Mouse (Mus musculus) myocyte (in vitro differentiated cells): ENCODE measurements around the gene Ninj2. TPM values are rescaled to one million over a fixed set of nuclear protein-coding genes. Genes with fewer than 3 reads are reported as not detected.

ENCODE experiments used
- H3K27me3 ChIP-seq: one replicate; pipeline ENCODE4 v1.6.1; 2011; ENCODE audit not compliant: control insufficient read depth, insufficient read depth, insufficient read length
- H3K36me3 ChIP-seq: one replicate; pipeline ENCODE4 v1.6.1; 2011; ENCODE audit not compliant: control insufficient read depth, insufficient read depth
- H3K4me2 ChIP-seq: one replicate; pipeline ENCODE4 v1.6.1; 2011; ENCODE audit warnings: low read depth, control low read depth
- H3K4me3 ChIP-seq: one replicate; pipeline ENCODE4 v1.5.1; 2011; ENCODE audit warnings: mild to moderate bottlenecking, control low read depth, moderate library complexity
- H3K79me2 ChIP-seq: one replicate; pipeline ENCODE4 v1.6.1; 2011; ENCODE audit not compliant: control insufficient read depth, insufficient read depth
- H3ac ChIP-seq: one replicate; pipeline ENCODE4 v1.6.1; 2011; ENCODE audit not compliant: control insufficient read depth, insufficient read length
- CEBPB ChIP-seq: IDR thresholded peaks from 2 replicates; pipeline ENCODE4 v1.6.1; 2011; ENCODE audit warnings: mild to moderate bottlenecking, moderate library complexity; ENCODE audit not compliant: poor library complexity, insufficient read depth, severe bottlenecking
- E2F4 ChIP-seq: IDR thresholded peaks from one replicate; pipeline ENCODE4 v1.6.1; 2011; ENCODE audit warnings: mild to moderate bottlenecking, control low read depth, moderate library complexity; ENCODE audit not compliant: insufficient read depth
- MAX ChIP-seq: IDR thresholded peaks from one replicate; pipeline ENCODE4 v1.6.1; 2011; ENCODE audit warnings: low read depth, mild to moderate bottlenecking, control low read depth
- MYOD1 ChIP-seq, 3 experiments: IDR thresholded peaks; one replicate each; pipeline ENCODE4 v1.6.1; 2011; ENCODE audit warnings: control low read depth in 2 of 3, low read depth in 2 of 3, mild to moderate bottlenecking in 2 of 3, moderate library complexity in 1 of 3; ENCODE audit not compliant: insufficient read length in 2 of 3, control insufficient read depth in 1 of 3
- MYOG ChIP-seq, 3 experiments: IDR thresholded peaks; one replicate each; pipeline ENCODE4 v1.6.1; 2011; ENCODE audit warnings: control low read depth in 2 of 3, low read depth in 2 of 3, mild to moderate bottlenecking in 2 of 3; ENCODE audit not compliant: insufficient read length in 2 of 3, control insufficient read depth in 1 of 3, insufficient read depth in 1 of 3
- POLR2A ChIP-seq: IDR thresholded peaks from one replicate; pipeline ENCODE4 v1.6.1; 2011; ENCODE audit warnings: low read depth, mild to moderate bottlenecking, control low read depth, moderate library complexity; ENCODE audit not compliant: insufficient read length
- POLR2AphosphoS2 ChIP-seq: IDR thresholded peaks from one replicate; pipeline ENCODE4 v1.6.1; 2011; ENCODE audit warnings: low read depth, control low read depth; ENCODE audit not compliant: insufficient read length
- REST ChIP-seq: IDR thresholded peaks from one replicate; pipeline ENCODE4 v1.6.1; 2011; ENCODE audit warnings: mild to moderate bottlenecking, control low read depth, moderate library complexity; ENCODE audit not compliant: insufficient read depth, insufficient read length
- SRF ChIP-seq: IDR thresholded peaks from one replicate; pipeline ENCODE4 v1.6.1; 2011; ENCODE audit warnings: low read depth; ENCODE audit not compliant: control insufficient read depth, insufficient read length
- TCF12 ChIP-seq: IDR thresholded peaks from one replicate; pipeline ENCODE4 v1.6.1; 2011; ENCODE audit warnings: mild to moderate bottlenecking, control low read depth; ENCODE audit not compliant: poor library complexity, insufficient read depth, severe bottlenecking
- TCF3 ChIP-seq: IDR thresholded peaks from one replicate; pipeline ENCODE4 v1.6.1; 2011; ENCODE audit warnings: low read depth, control low read depth; ENCODE audit not compliant: insufficient read length
- USF1 ChIP-seq: IDR thresholded peaks from one replicate; pipeline ENCODE4 v1.6.1; 2011; ENCODE audit warnings: low read depth, mild to moderate bottlenecking, control low read depth, moderate library complexity
- polyA plus RNA-seq: library from polyadenylated mRNA; unstranded; fragments of >200 nt; fragmentation: generic; extraction: Trizol; gene quantifications from one replicate; pipeline ENCODE4 v1.2.1, GENCODE M21; 2012; ENCODE audit warnings: missing spikeins

Ninj2 gene
- polyA plus RNA-seq, 1 experiment: 0.05 TPM

GRCm38 (mm10) chr6:120179044-120179755, 86.0 kb downstream of the Ninj2 start:
- Histone ChIP-seq H3K36me3 (no peaks in the 10 kb centered on the region), H3ac (no peak overlapping the region), H3K4me2 (no peak overlapping the region), H3K27me3 (no peaks in the 10 kb centered on the region), H3K79me2 (no peaks in the 10 kb centered on the region), H3K4me3 (no peak overlapping the region)
- TF ChIP-seq SRF: no peak
- no peak for TF ChIP-seq MYOG (IDR thresholded peaks at IDR 0.05; ENCODE audit: control insufficient read depth in 1 of 3, insufficient read depth in 1 of 3, insufficient read length in 2 of 3, low read depth in 2 of 3)
- TF ChIP-seq USF1: no peak
- no peak for TF ChIP-seq MYOD1 (IDR thresholded peaks at IDR 0.05; ENCODE audit: control insufficient read depth in 1 of 3, insufficient read length in 2 of 3, low read depth in 2 of 3)

GRCm38 (mm10) chr6:120179756-120180206, 86.6 kb downstream of the Ninj2 start:
- TF ChIP-seq MYOG (IDR thresholded peaks at IDR 0.05; ENCODE audit: control insufficient read depth in 1 of 3, insufficient read depth in 1 of 3, insufficient read length in 2 of 3, low read depth in 2 of 3) (no peak), TCF12 (no peak), E2F4 (no peak), CEBPB (no peak), USF1 (no peak), TCF3 (no peak), POLR2A (no peak), REST (no peak), POLR2AphosphoS2 (no peak), MYOD1 (IDR thresholded peaks at IDR 0.05; ENCODE audit: control insufficient read depth in 1 of 3, insufficient read length in 2 of 3, low read depth in 2 of 3) (no peak)
- Histone ChIP-seq H3K36me3 (no peaks in the 10 kb centered on the region), H3K4me2 (no peak overlapping the region), H3K79me2 (no peaks in the 10 kb centered on the region), H3K27me3 (no peaks in the 10 kb centered on the region), H3K4me3 (no peak overlapping the region), H3ac (no peak overlapping the region)

- Histone ChIP-seq H3K27me3 (no peaks in the 10 kb centered on the region), H3K4me2 (no peak overlapping the region), H3ac (no peak overlapping the region), H3K36me3 (no peaks in the 10 kb centered on the region), H3K4me3 (no peak overlapping the region), H3K79me2 (no peaks in the 10 kb centered on the region)
- TF ChIP-seq MAX (no peak), REST (no peak), POLR2AphosphoS2 (no peak), USF1 (no peak), TCF12 (no peak), E2F4 (no peak), MYOD1 (IDR thresholded peaks at IDR 0.05; ENCODE audit: control insufficient read depth in 1 of 3, insufficient read length in 2 of 3, low read depth in 2 of 3) (no peak), SRF (no peak), TCF3 (no peak), MYOG (IDR thresholded peaks at IDR 0.05; ENCODE audit: control insufficient read depth in 1 of 3, insufficient read depth in 1 of 3, insufficient read length in 2 of 3, low read depth in 2 of 3) (no peak), CEBPB (no peak), POLR2A (no peak)
These were observed 87.3 kb downstream of the Ninj2 start for GRCm38 (mm10) chr6:120180492-120180891.

GRCm38 (mm10) chr6:120182160-120182559, 89.0 kb downstream of the Ninj2 start:
- Histone ChIP-seq H3ac (no peak overlapping the region), H3K4me3 (no peak overlapping the region), H3K4me2 (no peak overlapping the region), H3K36me3 (no peaks in the 10 kb centered on the region), H3K79me2 (no peaks in the 10 kb centered on the region), H3K27me3 (no peaks in the 10 kb centered on the region)
- TF ChIP-seq POLR2A (no peak), TCF3 (peak; percentile 66), MYOG (IDR thresholded peaks at IDR 0.05; ENCODE audit: control insufficient read depth in 1 of 3, insufficient read depth in 1 of 3, insufficient read length in 2 of 3, low read depth in 2 of 3) (peak; percentile 78 to 96 (median 93)), MYOD1 (IDR thresholded peaks at IDR 0.05; ENCODE audit: control insufficient read depth in 1 of 3, insufficient read length in 2 of 3, low read depth in 2 of 3) (peak; percentile 80 to 93 (median 81)), E2F4 (no peak), TCF12 (peak; percentile 90)

DNA sequence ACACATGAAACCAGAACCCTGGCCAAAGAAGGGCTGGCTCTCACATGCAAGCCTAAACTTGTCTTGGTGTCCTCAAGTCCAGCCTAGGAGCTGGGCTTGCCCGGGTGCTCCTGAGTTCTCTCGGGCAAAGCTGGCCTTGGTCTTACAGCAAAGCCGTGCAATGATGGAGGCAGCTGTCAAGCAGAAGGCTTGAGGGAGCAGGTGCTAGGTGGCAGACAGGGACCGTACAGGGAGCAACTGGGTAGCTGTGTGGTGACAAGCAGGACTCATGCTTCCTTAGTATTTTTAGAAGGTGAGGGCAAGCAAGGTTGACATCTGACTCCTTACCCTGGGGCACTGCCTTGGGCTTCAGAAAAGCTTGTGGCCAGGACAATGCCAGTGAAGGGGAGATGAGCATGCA, 90.6 kb downstream of the Ninj2 start:
- TF ChIP-seq POLR2A (no peak), MAX (no peak), USF1 (no peak), CEBPB (no peak), TCF12 (peak; percentile 89), MYOD1 (IDR thresholded peaks at IDR 0.05; ENCODE audit: control insufficient read depth in 1 of 3, insufficient read length in 2 of 3, low read depth in 2 of 3) (peak; percentile 76 to 96 (median 91)), SRF (no peak), MYOG (IDR thresholded peaks at IDR 0.05; ENCODE audit: control insufficient read depth in 1 of 3, insufficient read depth in 1 of 3, insufficient read length in 2 of 3, low read depth in 2 of 3) (peak; percentile 90 to 97 (median 92)), TCF3 (peak; percentile 92)
- Histone ChIP-seq H3K4me2 (no peak overlapping the region), H3ac (no peak overlapping the region), H3K36me3 (no peaks in the 10 kb centered on the region), H3K4me3 (no peak overlapping the region), H3K79me2 (no peaks in the 10 kb centered on the region), H3K27me3 (no peaks in the 10 kb centered on the region)
